Mouse (Mus musculus) A20 (cell line): ENCODE measurements at regions not wholly inside any gene's neighbourhood (a gene's known extent, or its start where the extent isn't known, plus 50 kb on each side); places are given as distances from the start of the nearest gene placed in this dataset.

Experiments used
- DNase-seq: peaks from one replicate; pipeline ENCODE4 v3.0.0-alpha.2; 2011; ENCODE audit warnings: low read depth, low spot score

- DNase-seq: no peak
Measured at GRCm38 (mm10) chr1:128782286-128782685, 190.2 kb upstream of the Cxcr4 start.

- DNase-seq: no peak
Measured at GRCm38 (mm10) chr1:128781871-128782270, 189.8 kb upstream of the Cxcr4 start.

- no peak for DNase-seq
Measured at GRCm38 (mm10) chr1:128781311-128781710, 189.2 kb upstream of the Cxcr4 start.

- DNase-seq: no peak
Measured at GRCm38 (mm10) chr1:128779586-128780158, 187.6 kb upstream of the Cxcr4 start.

- DNase-seq: no peak
Measured at GRCm38 (mm10) chr1:128772440-128772839, 180.3 kb upstream of the Cxcr4 start.

GRCm38 (mm10) chr1:128770786-128771185, 178.7 kb upstream of the Cxcr4 start:
- DNase-seq: no peak

GRCm38 (mm10) chr1:128767991-128768390, 175.9 kb upstream of the Cxcr4 start:
- no peak for DNase-seq

- no peak for DNase-seq
Measured at GRCm38 (mm10) chr1:128767415-128767814, 175.3 kb upstream of the Cxcr4 start.

- peak; percentile 78 for DNase-seq
Measured at GRCm38 (mm10) chr1:128766894-128767268, 174.8 kb upstream of the Cxcr4 start.

- DNase-seq: no peak
Measured at GRCm38 (mm10) chr1:128766193-128766893, 174.2 kb upstream of the Cxcr4 start.

- DNase-seq: no peak
Measured at GRCm38 (mm10) chr1:128765626-128766025, 173.5 kb upstream of the Cxcr4 start.

- no peak for DNase-seq
Measured at GRCm38 (mm10) chr1:128765142-128765541, 173.0 kb upstream of the Cxcr4 start.

GRCm38 (mm10) chr1:128762854-128763253, 170.8 kb upstream of the Cxcr4 start:
- no peak for DNase-seq

GRCm38 (mm10) chr1:128762076-128762475, 170.0 kb upstream of the Cxcr4 start:
- no peak for DNase-seq

GRCm38 (mm10) chr1:128758802-128759481, 166.8 kb upstream of the Cxcr4 start:
- DNase-seq: no peak

GRCm38 (mm10) chr1:128758294-128758801, 166.3 kb upstream of the Cxcr4 start:
- no peak for DNase-seq

- DNase-seq: no peak
Measured at GRCm38 (mm10) chr1:128753427-128754012, 161.4 kb upstream of the Cxcr4 start.

- no peak for DNase-seq
Measured at GRCm38 (mm10) chr1:128749437-128749994, 157.4 kb upstream of the Cxcr4 start.

GRCm38 (mm10) chr1:128747196-128747790, 155.2 kb upstream of the Cxcr4 start:
- no peak for DNase-seq

GRCm38 (mm10) chr1:128746461-128747009, 154.4 kb upstream of the Cxcr4 start:
- no peak for DNase-seq

- DNase-seq: no peak
Measured at GRCm38 (mm10) chr1:128740616-128741015, 148.5 kb upstream of the Cxcr4 start.
